Mouse (Mus musculus) bone marrow, adult 2 months (tissue): Measurements from ENCODE around the gene Rbpj.

Source experiments
- CTCF ChIP-seq: fragments of 200-500 bp; IDR thresholded peaks from 2 replicates; pipeline ENCODE4 v1.5.1; 2011; ENCODE audit warnings: low read length, control low read depth; ENCODE audit not compliant: control insufficient read depth, insufficient read depth
- POLR2A ChIP-seq: fragments of 200-500 bp; IDR thresholded peaks from 2 replicates; pipeline ENCODE4 v1.6.1; 2011; ENCODE audit warnings: low read depth, mild to moderate bottlenecking, control low read depth, low read length, borderline replicate concordance; ENCODE audit not compliant: control insufficient read depth

GRCm38 (mm10) chr5:53438268-53438667 lies 27.7 kb upstream of the Rbpj start:
- TF ChIP-seq CTCF (no peak), POLR2A (no peak)
